Mouse (Mus musculus): ENCODE measurements around the gene Phpt1.

- TF ChIP-seq HCFC1 (IDR thresholded peaks at IDR 0.05; ENCODE audit: borderline replicate concordance, insufficient read depth, low read length) (no peak), CHD2 (IDR thresholded peaks at IDR 0.05; ENCODE audit: low read depth, low read length) (no peak)
These were observed 21.9 kb upstream of the Phpt1 start for GRCm38 (mm10) chr2:25596765-25597510.
